Comparison of ENCODE assay signal across 22 mouse cellular contexts in genomic region chrX:13357973-13358372, GRCm38 (mm10).
DNase-seq lines count a peak whose midpoint lies in the region; ATAC-seq and TF ChIP-seq lines count a peak whose summit lies in the region.
"Had no signal": no experiment of that assay in that cellular context is flagged by ENCODE, and none has a peak within 500 bp of the region (broad histone marks: within the 10 kb centered on the region; RNA-seq: fewer than 3 reads in every experiment).

No protein-coding gene starts in this region.

- no peak overlapping the region for H3K4me3 ChIP-seq in lung, postnatal 0 days (ENCODE audit: low read depth, low read length)
- H3K4me3 ChIP-seq in forebrain, embryonic 12.5 days (replicated peaks) = no peak overlapping the region
- H3K4me3 ChIP-seq: embryonic facial prominence, embryonic 10.5 days; embryonic facial prominence, embryonic 12.5 days; erythroblast, embryonic 14.5 days; forebrain, embryonic 10.5 days; forebrain, embryonic 13.5 days; forebrain, embryonic 15.5 days had no signal

- H3K4me2 ChIP-seq in lung, postnatal 0 days (replicated peaks; ENCODE audit: low read depth, low read length) = no peak overlapping the region
- H3K4me2 ChIP-seq in forebrain, embryonic 12.5 days = no peak overlapping the region
- H3K4me2 ChIP-seq: embryonic facial prominence, embryonic 12.5 days; forebrain, embryonic 13.5 days; forebrain, embryonic 15.5 days had no signal

- H3K27me3 ChIP-seq in lung, postnatal 0 days (replicated peaks; ENCODE audit: insufficient read depth, low read length) = no peaks in the 10 kb centered on the region
- H3K27me3 ChIP-seq in forebrain, embryonic 12.5 days = peaks cover 23% of the 10 kb centered on the region
- H3K27me3 ChIP-seq: forebrain, embryonic 13.5 days; forebrain, embryonic 15.5 days had no signal

- WGBS in lung, postnatal 0 days = 64% methylated on average over 3 of the region's 3 CpGs
- WGBS in forebrain, embryonic 12.5 days = 89% methylated on average over 3 of the region's 3 CpGs

- TF ChIP-seq CTCF in lung, postnatal 0 days (IDR thresholded peaks at IDR 0.05) = no peak

- H3K4me1 ChIP-seq in lung, postnatal 0 days (ENCODE audit: insufficient read depth, low read depth, low read length) = no peaks in the 10 kb centered on the region
- H3K4me1 ChIP-seq in forebrain, embryonic 12.5 days = no peaks in the 10 kb centered on the region
- H3K4me1 ChIP-seq: embryonic facial prominence, embryonic 10.5 days; embryonic facial prominence, embryonic 12.5 days; forebrain, embryonic 10.5 days; forebrain, embryonic 13.5 days; forebrain, embryonic 15.5 days had no signal

- no peak for TF ChIP-seq EP300 in lung, postnatal 0 days (IDR thresholded peaks at IDR 0.05)

- no peak for ATAC-seq in lung, postnatal 0 days
- peak; percentile 61 for ATAC-seq in granulocyte monocyte progenitor cell, adult 5-6 weeks (replicated peaks; ENCODE audit: poor library complexity, severe bottlenecking)
- ATAC-seq in megakaryocyte progenitor cell, adult 5-6 weeks (replicated peaks; ENCODE audit: poor library complexity) = peak; percentile 69
- no peak for ATAC-seq in forebrain, embryonic 12.5 days (ENCODE audit: low FRiP score)
- ATAC-seq: forebrain, embryonic 13.5 days; forebrain, embryonic 15.5 days; forebrain, postnatal 0 days had no signal

- no peaks in the 10 kb centered on the region for H3K9me3 ChIP-seq in lung, postnatal 0 days (ENCODE audit: low read length)
- H3K9me3 ChIP-seq in forebrain, embryonic 12.5 days = no peaks in the 10 kb centered on the region
- H3K9me3 ChIP-seq: embryonic facial prominence, embryonic 10.5 days; embryonic facial prominence, embryonic 12.5 days; forebrain, embryonic 10.5 days; forebrain, embryonic 13.5 days; forebrain, embryonic 15.5 days had no signal

- DNase-seq in lung, postnatal 36 days = peak; percentile 24
- no peak for DNase-seq in lung, postnatal 0 days (ENCODE audit: low spot score)
- DNase-seq in testis, postnatal 14 days (ENCODE audit: low spot score) = no peak
- no peak for DNase-seq in frontal cortex, postnatal 14 days (ENCODE audit: low spot score in 2 of 2)
- DNase-seq: adrenal gland, adult 8-10 months; adrenal gland, postnatal 14 days; adrenal gland, postnatal 36 days; cerebellum, adult 11-12 months; cerebellum, adult 2 months; cerebellum, adult 9-10 months; cerebellum, postnatal 10 days; cerebellum, postnatal 25 days; forebrain, postnatal 0 days had no signal

- no peak overlapping the region for H3K9ac ChIP-seq in lung, postnatal 0 days (replicated peaks; ENCODE audit: low read depth)
- H3K9ac ChIP-seq in forebrain, embryonic 12.5 days = no peak overlapping the region
- H3K9ac ChIP-seq: embryonic facial prominence, embryonic 12.5 days; forebrain, embryonic 13.5 days; forebrain, embryonic 15.5 days; forebrain, postnatal 0 days had no signal

- H3K27ac ChIP-seq in lung, postnatal 0 days (ENCODE audit: low read length) = no peak overlapping the region
- no peak overlapping the region for H3K27ac ChIP-seq in forebrain, embryonic 12.5 days
- H3K27ac ChIP-seq: embryonic facial prominence, embryonic 10.5 days; embryonic facial prominence, embryonic 12.5 days; forebrain, embryonic 10.5 days; forebrain, embryonic 13.5 days; forebrain, embryonic 15.5 days had no signal

- no peaks in the 10 kb centered on the region for H3K36me3 ChIP-seq in lung, postnatal 0 days (ENCODE audit: insufficient read depth, low read length)
- no peaks in the 10 kb centered on the region for H3K36me3 ChIP-seq in forebrain, embryonic 12.5 days (replicated peaks)
- H3K36me3 ChIP-seq: embryonic facial prominence, embryonic 10.5 days; embryonic facial prominence, embryonic 12.5 days; forebrain, embryonic 10.5 days; forebrain, embryonic 15.5 days had no signal

Comparison
In these comparisons a context has a peak if more than half of its experiments do, and no peak if none do; other contexts are left out.
1. ATAC-seq: peak in granulocyte monocyte progenitor cell, adult 5-6 weeks (single experiment) and megakaryocyte progenitor cell, adult 5-6 weeks (single experiment); none in lung, postnatal 0 days (single experiment) and forebrain, embryonic 12.5 days (single experiment).